Mouse (Mus musculus): ENCODE measurements around the gene St8sia1.

The St8sia1 gene

GRCm38 (mm10) chr6:142908911-142909770 is 55.1 kb downstream of the St8sia1 start:
- DNase-seq (ENCODE audit: low spot score in 2 of 2) = no peak

GRCm38 (mm10) chr6:142908412-142908811 is 55.8 kb downstream of the St8sia1 start:
- DNase-seq (ENCODE audit: low spot score in 2 of 2) = no peak

- DNase-seq (ENCODE audit: low spot score in 2 of 2) = no peak
Measured at GRCm38 (mm10) chr6:142895371-142895770, 68.9 kb downstream of the St8sia1 start.

- no peak for DNase-seq (ENCODE audit: low spot score in 2 of 2)
Measured at GRCm38 (mm10) chr6:142893716-142894115, 70.5 kb downstream of the St8sia1 start.

- DNase-seq (ENCODE audit: low spot score in 2 of 2) = no peak
Measured at GRCm38 (mm10) chr6:142890321-142890720, 73.9 kb downstream of the St8sia1 start.

- DNase-seq (ENCODE audit: low spot score in 2 of 2) = no peak
Measured at GRCm38 (mm10) chr6:142888970-142889740, 75.1 kb downstream of the St8sia1 start.

GRCm38 (mm10) chr6:142888346-142888745 is 75.9 kb downstream of the St8sia1 start:
- DNase-seq (ENCODE audit: low spot score in 2 of 2) = no peak

- peak; percentile 41 to 45 for DNase-seq (ENCODE audit: low spot score in 2 of 2)
Measured at GRCm38 (mm10) chr6:142887375-142887774, 76.9 kb downstream of the St8sia1 start.

GRCm38 (mm10) chr6:142885364-142886154 is 78.7 kb downstream of the St8sia1 start:
- no peak for DNase-seq (ENCODE audit: low spot score in 2 of 2)

GRCm38 (mm10) chr6:142884128-142884527 is 80.1 kb downstream of the St8sia1 start:
- DNase-seq (ENCODE audit: low spot score in 2 of 2) = peak; percentile 71 to 77

GRCm38 (mm10) chr6:142880849-142881470 is 83.3 kb downstream of the St8sia1 start:
- no peak for DNase-seq (ENCODE audit: low spot score in 2 of 2)

GRCm38 (mm10) chr6:142878744-142879701 is 85.2 kb downstream of the St8sia1 start:
- DNase-seq (ENCODE audit: low spot score in 2 of 2) = no peak

GRCm38 (mm10) chr6:142877221-142877620 is 87.0 kb downstream of the St8sia1 start:
- DNase-seq (ENCODE audit: low spot score in 2 of 2) = peak in 1 of 2 experiments; percentile 31

- DNase-seq (ENCODE audit: low spot score in 2 of 2) = no peak
Measured at GRCm38 (mm10) chr6:142876279-142876899, 87.9 kb downstream of the St8sia1 start.

- DNase-seq (ENCODE audit: low spot score in 2 of 2) = no peak
Measured at GRCm38 (mm10) chr6:142873795-142874563, 90.3 kb downstream of the St8sia1 start.

GRCm38 (mm10) chr6:142869715-142870422 is 94.4 kb downstream of the St8sia1 start:
- DNase-seq (ENCODE audit: low spot score in 2 of 2) = no peak

GRCm38 (mm10) chr6:142867471-142868055 is 96.7 kb downstream of the St8sia1 start:
- DNase-seq (ENCODE audit: low spot score in 2 of 2) = no peak

GRCm38 (mm10) chr6:142867023-142867422 is 97.2 kb downstream of the St8sia1 start:
- no peak for DNase-seq (ENCODE audit: low spot score in 2 of 2)
